Mouse (Mus musculus) adrenal gland, adult (tissue): ENCODE results near the gene Lgals9.
"Not testable (repeated sequence)": the region's sequence is repeated elsewhere in the genome, so short reads cannot be mapped to it uniquely, and the experiment has no call there.

Experiments
- DNase-seq, 2 experiments: peaks; one replicate each; pipeline ENCODE4 v3.0.0; 2022 to 2023; ENCODE audit warnings: low spot score in 1 of 2; ENCODE audit not compliant: inconsistent age in 2 of 2

Gene Lgals9

GRCm38 (mm10) chr11:79008007-79008775 lies 23.4 kb upstream of the Lgals9 start:
- no peak for DNase-seq

- not testable (repeated sequence) for DNase-seq
Observed at GRCm38 (mm10) chr11:79007356-79007755, 22.6 kb upstream of the Lgals9 start.

- no peak for DNase-seq
Observed at GRCm38 (mm10) chr11:79006417-79006816, 21.7 kb upstream of the Lgals9 start.

- DNase-seq = no peak
Observed at GRCm38 (mm10) chr11:79005578-79006394, 21.0 kb upstream of the Lgals9 start.

- DNase-seq = no peak
Observed at GRCm38 (mm10) chr11:79003769-79004638, 19.3 kb upstream of the Lgals9 start.

- DNase-seq = no peak
Observed at GRCm38 (mm10) chr11:79003053-79003768, 18.5 kb upstream of the Lgals9 start.

GRCm38 (mm10) chr11:79002551-79002951 lies 17.8 kb upstream of the Lgals9 start:
- DNase-seq = no peak

- DNase-seq = no peak
Observed at GRCm38 (mm10) chr11:79001871-79002270, 17.1 kb upstream of the Lgals9 start.

GRCm38 (mm10) chr11:78999118-78999517 lies 14.4 kb upstream of the Lgals9 start:
- DNase-seq = no peak

GRCm38 (mm10) chr11:78990875-78991543 lies 6.3 kb upstream of the Lgals9 start:
- DNase-seq = not testable (repeated sequence)

- no peak for DNase-seq
Observed at GRCm38 (mm10) chr11:78990096-78990495, 5.3 kb upstream of the Lgals9 start.

GRCm38 (mm10) chr11:78989206-78989605 lies 4.5 kb upstream of the Lgals9 start:
- not testable (repeated sequence) for DNase-seq

- DNase-seq = no peak
Observed at GRCm38 (mm10) chr11:78986311-78987002, 1.7 kb upstream of the Lgals9 start.

GRCm38 (mm10) chr11:78985505-78985904 lies 759 bp upstream of the Lgals9 start:
- DNase-seq = no peak

- DNase-seq = no peak
Observed at GRCm38 (mm10) chr11:78983539-78983938, 1.2 kb downstream of the Lgals9 start.

- DNase-seq = no peak
Observed at GRCm38 (mm10) chr11:78982513-78983291, 2.0 kb downstream of the Lgals9 start.

- no peak for DNase-seq
Observed at GRCm38 (mm10) chr11:78982042-78982441, 2.7 kb downstream of the Lgals9 start.

- DNase-seq = no peak
Observed at GRCm38 (mm10) chr11:78980083-78980634, 4.6 kb downstream of the Lgals9 start.
